Mouse (Mus musculus) heart, postnatal 0 days (tissue): ENCODE data around the gene Zbp1. TPM values are rescaled to one million over a fixed set of nuclear protein-coding genes. Genes with fewer than 3 reads are reported as not detected.

Source experiments
- ATAC-seq: fragments of 200-750 bp; cut with Nextera tagmentation; 2 replicates; pipeline ENCODE4 v1.8.0; 2017; ENCODE audit warnings: low read depth, moderate number of reproducible peaks, moderate library complexity; ENCODE audit not compliant: insufficient read depth
- DNase-seq: peaks from one replicate; pipeline ENCODE4 v3.0.0-alpha.2; 2016; ENCODE audit warnings: low spot score
- H3K27ac ChIP-seq: fragments of 300-500 bp; sonication (generic); 2 replicates; pipeline ENCODE4 v1.5.1; 2014; ENCODE audit warnings: low read depth, mild to moderate bottlenecking
- H3K27me3 ChIP-seq: fragments of 300-500 bp; sonication (generic); 2 replicates; pipeline ENCODE4 v1.6.1; 2014; ENCODE audit warnings: low read length, mixed read lengths; ENCODE audit not compliant: control insufficient read depth, insufficient read depth
- H3K36me3 ChIP-seq: fragments of 300-500 bp; sonication (generic); replicated peaks from 2 replicates; pipeline ENCODE4 v1.6.1; 2014; ENCODE audit warnings: low read length, mixed read lengths; ENCODE audit not compliant: control insufficient read depth, insufficient read depth
- H3K4me1 ChIP-seq: fragments of 300-500 bp; sonication (generic); 2 replicates; pipeline ENCODE4 v1.6.1; 2014; ENCODE audit warnings: antibody characterized with exemption; ENCODE audit not compliant: control insufficient read depth, insufficient read depth
- H3K4me2 ChIP-seq: fragments of 300-500 bp; sonication (generic); 2 replicates; pipeline ENCODE4 v1.6.1; 2014; ENCODE audit warnings: low read depth, mild to moderate bottlenecking, low read length, moderate library complexity
- H3K4me3 ChIP-seq: fragments of 300-500 bp; sonication (generic); 2 replicates; pipeline ENCODE4 v1.5.1; 2014; ENCODE audit warnings: low read depth, low read length
- H3K9ac ChIP-seq: fragments of 300-500 bp; sonication (generic); replicated peaks from 2 replicates; pipeline ENCODE4 v1.6.1; 2014; ENCODE audit warnings: low read depth, low read length, mixed read lengths
- H3K9me3 ChIP-seq: fragments of 300-500 bp; sonication (generic); replicated peaks from 2 replicates; pipeline ENCODE4 v1.6.1; 2016; ENCODE audit warnings: low read length; ENCODE audit not compliant: control insufficient read depth
- CTCF ChIP-seq: IDR thresholded peaks from 2 replicates; pipeline ENCODE4 v1.5.1; 2016; ENCODE audit warnings: antibody characterized with exemption, control low read depth, low read depth
- EP300 ChIP-seq: IDR thresholded peaks from 2 replicates; pipeline ENCODE4 v1.6.1; 2016; ENCODE audit warnings: antibody characterized with exemption, low read depth
- WGBS: fragments of 180-500 bp; shearing (Covaris S2); extraction: QIAGEN DNeasy Blood & Tissue Kit; methylation state at CpG from one replicate; pipeline ENCODE4 v1.1.7; 2014; 5-methylcytosine and 5-hydroxymethylcytosine counted together
- polyA plus RNA-seq: library from polyadenylated mRNA; unstranded; fragments of >200 nt; fragmentation: Nextera tagmentation; extraction: Ambion mirVana; gene quantifications from 2 replicates; pipeline ENCODE4 v1.2.1, GENCODE M21; 2015
- total RNA-seq: library from RNA; depleted of rRNA; stranded (reverse); fragments of >200 nt; gene quantifications from 2 replicates; pipeline ENCODE4 v1.2.3, GENCODE M21; 2014; ENCODE audit warnings: low replicate concordance

Gene Zbp1
- total and polyA plus RNA-seq, 2 experiments from 2014 or later: 1.1 to 3.1 TPM

DNA sequence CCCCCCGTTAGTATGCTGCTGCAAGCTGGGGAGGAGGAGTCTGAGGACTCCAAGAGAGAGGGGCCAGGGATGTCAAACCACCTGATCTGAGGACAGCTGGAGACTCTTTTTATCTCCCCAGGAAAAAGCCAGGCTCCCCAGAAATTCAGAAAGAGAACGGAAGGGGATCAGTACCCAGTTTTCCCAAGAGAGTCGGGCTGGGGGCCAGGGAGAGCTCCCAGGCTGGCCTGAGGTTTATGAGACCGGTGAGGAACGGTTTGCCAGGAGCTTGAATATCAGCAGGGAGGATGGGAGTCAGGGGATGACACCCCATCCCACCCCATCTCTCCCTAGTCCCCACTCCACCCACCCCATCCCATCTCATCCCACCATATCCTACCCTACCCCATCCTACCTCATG, 37.2 kb downstream of the Zbp1 start:
- H3K9ac ChIP-seq: no peak overlapping the region
- H3K9me3 ChIP-seq: no peaks in the 10 kb centered on the region
- TF ChIP-seq EP300: no peak
- no peak for TF ChIP-seq CTCF
- no peak overlapping the region for H3K27ac ChIP-seq
- H3K27me3 ChIP-seq: peaks cover 9% of the 10 kb centered on the region
- no peak for DNase-seq
- ATAC-seq: no peak
- H3K4me3 ChIP-seq: no peak overlapping the region
- H3K4me1 ChIP-seq: no peaks in the 10 kb centered on the region
- H3K4me2 ChIP-seq: no peak overlapping the region
- H3K36me3 ChIP-seq: no peaks in the 10 kb centered on the region
- 46% methylated on average over 5 of the region's 5 CpGs for WGBS

DNA sequence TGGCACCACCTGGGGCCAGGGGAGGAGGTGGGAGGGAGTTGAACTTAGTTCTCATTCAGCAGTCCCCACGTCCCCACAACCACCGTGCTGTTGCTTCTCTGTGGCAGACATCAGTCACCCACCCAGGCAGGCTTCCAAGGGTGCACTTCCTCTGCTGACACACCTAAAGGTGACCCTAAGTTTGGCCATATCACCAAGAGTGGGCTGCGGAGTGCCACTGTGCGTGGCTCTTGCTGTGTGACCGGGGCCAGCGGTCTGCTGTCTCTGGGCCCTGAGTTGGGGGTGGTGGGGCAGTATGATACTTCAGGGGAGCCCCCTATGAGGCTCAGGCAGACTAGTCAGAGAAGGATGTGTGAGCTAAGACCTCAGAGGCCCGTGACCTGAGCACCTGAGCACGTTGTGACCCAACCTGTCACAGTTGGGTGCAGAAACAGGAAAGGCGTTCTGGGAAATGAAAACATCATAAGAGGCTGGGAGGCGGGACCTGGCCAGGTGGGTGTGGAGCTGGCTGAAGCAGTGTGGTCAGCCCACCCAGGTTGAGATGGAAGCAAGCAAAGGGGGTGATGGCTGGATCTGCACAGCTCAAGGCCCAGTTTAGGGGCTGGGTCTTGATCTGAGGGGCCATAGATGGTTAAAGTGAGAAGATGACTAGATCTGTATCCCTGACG, 37.9 kb downstream of the Zbp1 start:
- ATAC-seq (no peak), DNase-seq (no peak)
- TF ChIP-seq EP300: no peak
- TF ChIP-seq CTCF: no peak
- H3K27ac ChIP-seq: no peak overlapping the region
- 0 out of 2 replicates have a peak, but pooled peaks cover 1% of the 10 kb centered on the region for H3K9me3 ChIP-seq
- H3K4me2 ChIP-seq: no peak overlapping the region
- H3K36me3 ChIP-seq: no peaks in the 10 kb centered on the region
- no peak overlapping the region for H3K9ac ChIP-seq
- H3K4me3 ChIP-seq: no peak overlapping the region
- 81% methylated on average over 11 of the region's 11 CpGs for WGBS
- H3K27me3 ChIP-seq: peaks cover 9% of the 10 kb centered on the region
- no peaks in the 10 kb centered on the region for H3K4me1 ChIP-seq

DNA sequence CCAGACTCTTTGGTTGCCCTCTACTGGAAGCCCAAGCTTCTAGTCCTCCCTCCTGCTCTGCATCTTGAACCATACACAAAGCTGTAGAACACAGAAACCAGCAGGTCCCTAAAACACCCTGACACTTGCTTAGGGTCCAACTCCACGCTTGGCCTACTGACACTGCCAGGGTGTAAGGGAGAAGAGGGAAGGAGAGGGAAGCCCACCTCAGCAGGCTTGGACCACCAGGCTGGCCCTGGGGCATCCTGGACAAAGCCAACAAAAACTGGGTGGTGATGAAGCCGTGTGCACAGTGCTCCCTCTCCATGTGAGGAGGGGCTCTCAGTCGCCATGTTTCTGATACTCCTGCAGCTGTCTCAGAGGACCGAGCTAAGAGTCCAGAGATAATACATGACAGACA, 38.7 kb downstream of the Zbp1 start:
- H3K9me3 ChIP-seq: 0 out of 2 replicates have a peak, but pooled peaks cover 3% of the 10 kb centered on the region
- H3K36me3 ChIP-seq: no peaks in the 10 kb centered on the region
- H3K27ac ChIP-seq: no peak overlapping the region
- H3K4me2 ChIP-seq: no peak overlapping the region
- H3K4me1 ChIP-seq: no peaks in the 10 kb centered on the region
- ATAC-seq: no peak
- H3K27me3 ChIP-seq: peaks cover 9% of the 10 kb centered on the region
- H3K4me3 ChIP-seq: no peak overlapping the region
- 66% methylated on average over 4 of the region's 4 CpGs for WGBS
- DNase-seq: no peak
- TF ChIP-seq CTCF: no peak
- no peak for TF ChIP-seq EP300
- no peak overlapping the region for H3K9ac ChIP-seq

DNA sequence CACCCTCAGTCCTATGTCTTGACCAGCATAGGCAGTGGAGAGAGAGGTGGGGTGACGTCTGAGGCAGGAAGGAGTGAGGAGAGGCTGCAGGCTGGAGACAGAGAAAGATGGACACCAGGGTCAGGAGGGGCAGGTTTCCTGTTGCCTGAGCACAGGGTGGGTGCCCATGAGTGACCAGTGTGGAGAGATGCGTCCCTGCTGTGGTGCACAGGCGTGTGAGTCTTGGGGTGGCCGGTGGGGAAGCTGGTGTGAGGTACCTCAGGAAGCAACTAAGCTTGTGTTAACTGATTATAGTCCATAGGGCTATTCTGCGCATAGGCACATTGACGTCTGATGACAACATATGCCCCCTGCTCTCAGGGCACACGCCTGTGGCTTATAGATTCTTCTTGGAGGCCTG, 39.7 kb downstream of the Zbp1 start:
- Histone ChIP-seq H3K4me2 (no peak overlapping the region), H3K27ac (no peak overlapping the region), H3K4me3 (no peak overlapping the region), H3K4me1 (0 out of 2 replicates have a peak, but pooled peaks cover 3% of the 10 kb centered on the region), H3K36me3 (no peaks in the 10 kb centered on the region), H3K9me3 (0 out of 2 replicates have a peak, but pooled peaks cover 3% of the 10 kb centered on the region), H3K9ac (no peak overlapping the region), H3K27me3 (no peaks in the 10 kb centered on the region)
- DNase-seq (no peak), ATAC-seq (no peak)
- WGBS: 76% methylated on average over 7 of the region's 7 CpGs
- no peak for TF ChIP-seq EP300

DNA sequence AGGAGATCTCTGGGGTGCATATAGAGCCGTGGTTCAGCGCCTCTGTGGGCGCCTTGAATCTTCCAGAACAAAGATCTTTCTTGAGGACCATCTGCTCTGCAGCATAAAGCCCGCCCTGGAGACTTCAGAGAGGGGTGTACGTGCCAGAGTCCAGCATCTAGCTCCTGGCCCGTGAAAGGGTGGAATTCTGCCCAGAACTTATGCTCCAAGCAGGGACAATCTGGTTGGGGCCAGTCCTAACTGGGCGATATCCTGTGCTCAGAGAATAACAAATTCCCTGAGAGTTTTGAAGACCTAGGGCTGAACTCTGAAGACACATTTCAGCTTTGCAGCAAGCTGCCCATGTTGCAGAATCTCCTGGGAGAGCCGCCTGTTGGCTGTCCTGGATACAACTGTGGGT, 40.8 kb downstream of the Zbp1 start:
- no peak for DNase-seq
- H3K4me2 ChIP-seq: no peak overlapping the region
- no peaks in the 10 kb centered on the region for H3K27me3 ChIP-seq
- H3K36me3 ChIP-seq: no peaks in the 10 kb centered on the region
- ATAC-seq: no peak
- 68% methylated on average over 8 of the region's 8 CpGs for WGBS
- H3K4me1 ChIP-seq: peaks cover 9% of the 10 kb centered on the region; the same call in 1 of the 2 replicates
- peak overlapping the region; percentile 35 for H3K27ac ChIP-seq
- no peak for TF ChIP-seq EP300
- no peak for TF ChIP-seq CTCF
- no peak overlapping the region for H3K4me3 ChIP-seq
- H3K9me3 ChIP-seq: 0 out of 2 replicates have a peak, but pooled peaks cover 3% of the 10 kb centered on the region
- no peak overlapping the region for H3K9ac ChIP-seq

DNA sequence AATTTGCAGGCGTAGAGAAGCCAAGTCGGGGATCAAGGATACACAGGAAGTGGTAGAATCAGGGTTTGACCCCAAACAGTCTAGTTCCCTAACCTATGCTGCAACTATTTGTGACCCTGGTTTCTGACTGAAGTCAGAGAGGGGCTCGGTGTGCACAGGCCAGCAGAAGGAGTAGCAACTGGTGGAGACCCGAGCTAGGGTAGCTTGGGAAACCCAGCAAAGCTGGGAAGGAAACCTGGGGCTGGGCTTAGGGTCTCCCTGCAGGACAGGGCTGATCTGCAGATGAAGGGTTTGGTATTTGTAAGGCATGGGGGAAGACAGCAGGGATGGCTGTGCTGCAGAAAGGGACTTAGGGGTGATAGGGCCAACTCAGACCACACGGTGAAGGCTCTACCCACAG, 41.2 kb downstream of the Zbp1 start:
- 64% methylated on average over 5 of the region's 5 CpGs for WGBS
- ATAC-seq: no peak
- H3K4me2 ChIP-seq: no peak overlapping the region

More for the DNA sequence above, 41.2 kb downstream of the Zbp1 start:
- H3K4me1 ChIP-seq: peaks cover 13% of the 10 kb centered on the region; the same call in 1 of the 2 replicates
- H3K27ac ChIP-seq: peak overlapping the region; percentile 35
- no peaks in the 10 kb centered on the region for H3K27me3 ChIP-seq
- 0 out of 2 replicates have a peak, but pooled peaks cover 3% of the 10 kb centered on the region for H3K9me3 ChIP-seq
- TF ChIP-seq CTCF (no peak), EP300 (no peak)
- H3K9ac ChIP-seq: no peak overlapping the region
- H3K36me3 ChIP-seq: no peaks in the 10 kb centered on the region
- H3K4me3 ChIP-seq: no peak overlapping the region
- no peak for DNase-seq
